Mouse (Mus musculus) lung, embryonic 16.5 days (tissue): ENCODE data around the gene Bbs9. TPM values are rescaled to one million over a fixed set of nuclear protein-coding genes. Genes with fewer than 3 reads are reported as not detected.
A peak's percentile ranks its signal among the peaks of the same experiment; 100 is the strongest.

Experiments
- ATAC-seq: fragments of 200-750 bp; cut with Nextera tagmentation; 2 replicates; pipeline ENCODE4 v1.8.0; 2017; ENCODE audit warnings: low read depth, mild to moderate bottlenecking, moderate library complexity
- H3K27ac ChIP-seq: fragments of 300-500 bp; sonication (generic); 2 replicates; pipeline ENCODE4 v1.5.1; 2014; ENCODE audit warnings: mild to moderate bottlenecking, control low read depth, low read length
- H3K27me3 ChIP-seq: fragments of 300-500 bp; sonication (generic); 2 replicates; pipeline ENCODE4 v1.6.1; 2014; ENCODE audit warnings: low read depth, low read length, mixed read lengths; ENCODE audit not compliant: control insufficient read depth, insufficient read depth
- H3K36me3 ChIP-seq: fragments of 300-500 bp; sonication (generic); 2 replicates; pipeline ENCODE4 v1.6.1; 2014; ENCODE audit warnings: low read length; ENCODE audit not compliant: control insufficient read depth, insufficient read depth
- H3K4me1 ChIP-seq: fragments of 300-500 bp; sonication (generic); replicated peaks from 2 replicates; pipeline ENCODE4 v1.6.1; 2014; ENCODE audit warnings: low read length, mixed read lengths; ENCODE audit not compliant: control insufficient read depth, insufficient read depth
- H3K4me2 ChIP-seq: fragments of 300-500 bp; sonication (generic); 2 replicates; pipeline ENCODE4 v1.6.1; 2014; ENCODE audit warnings: low read depth, low read length, control low read depth
- H3K4me3 ChIP-seq: fragments of 300-500 bp; sonication (generic); 2 replicates; pipeline ENCODE4 v1.5.1; 2014; ENCODE audit warnings: mild to moderate bottlenecking, low read length, control low read depth
- H3K9ac ChIP-seq: fragments of 300-500 bp; sonication (generic); 2 replicates; pipeline ENCODE4 v1.6.1; 2014; ENCODE audit warnings: low read length, control low read depth
- H3K9me3 ChIP-seq: fragments of 300-500 bp; sonication (generic); 2 replicates; pipeline ENCODE4 v1.6.1; 2016; ENCODE audit warnings: low read length; ENCODE audit not compliant: control insufficient read depth
- WGBS: fragments of 180-500 bp; shearing (Covaris S2); extraction: QIAGEN DNeasy Blood & Tissue Kit; methylation state at CpG from one replicate; pipeline ENCODE4 v1.1.7; 2014; 5-methylcytosine and 5-hydroxymethylcytosine counted together
- polyA plus RNA-seq: library from polyadenylated mRNA; unstranded; fragments of >200 nt; fragmentation: Nextera tagmentation; extraction: Ambion mirVana; gene quantifications from 2 replicates; pipeline ENCODE4 v1.2.1, GENCODE M21; 2015

Gene Bbs9
- polyA plus RNA-seq, 1 experiment from 2014 or later = 16.0 TPM

DNA sequence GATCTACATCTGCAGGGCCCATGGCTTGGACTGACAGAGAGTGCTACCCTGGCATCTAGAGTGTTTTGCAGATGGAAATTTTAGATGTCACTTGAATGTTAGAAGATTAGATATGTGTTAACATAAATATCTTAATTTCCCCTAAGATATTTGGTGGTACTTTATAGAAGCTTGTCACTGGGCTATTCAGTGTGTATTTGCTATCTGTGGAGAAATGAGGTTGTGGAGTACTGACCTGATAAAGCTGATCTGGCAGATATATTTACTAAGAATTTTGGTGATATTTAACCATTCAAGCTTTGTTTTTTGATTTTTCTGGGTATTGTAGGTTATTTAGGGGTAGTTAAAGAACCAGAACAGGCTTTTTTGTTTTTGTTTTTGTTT is 276.0 kb downstream of the Bbs9 start:
- no peak overlapping the region for H3K9ac ChIP-seq
- H3K4me2 ChIP-seq = no peak overlapping the region
- H3K36me3 ChIP-seq = no peaks in the 10 kb centered on the region
- H3K27me3 ChIP-seq = no peaks in the 10 kb centered on the region
- no peak for ATAC-seq
- H3K9me3 ChIP-seq = 0 out of 2 replicates have a peak, but pooled peaks cover 2% of the 10 kb centered on the region
- peak overlapping the region; percentile 85 for H3K27ac ChIP-seq
- H3K4me1 ChIP-seq = peaks cover 19% of the 10 kb centered on the region
- no peak overlapping the region for H3K4me3 ChIP-seq

DNA sequence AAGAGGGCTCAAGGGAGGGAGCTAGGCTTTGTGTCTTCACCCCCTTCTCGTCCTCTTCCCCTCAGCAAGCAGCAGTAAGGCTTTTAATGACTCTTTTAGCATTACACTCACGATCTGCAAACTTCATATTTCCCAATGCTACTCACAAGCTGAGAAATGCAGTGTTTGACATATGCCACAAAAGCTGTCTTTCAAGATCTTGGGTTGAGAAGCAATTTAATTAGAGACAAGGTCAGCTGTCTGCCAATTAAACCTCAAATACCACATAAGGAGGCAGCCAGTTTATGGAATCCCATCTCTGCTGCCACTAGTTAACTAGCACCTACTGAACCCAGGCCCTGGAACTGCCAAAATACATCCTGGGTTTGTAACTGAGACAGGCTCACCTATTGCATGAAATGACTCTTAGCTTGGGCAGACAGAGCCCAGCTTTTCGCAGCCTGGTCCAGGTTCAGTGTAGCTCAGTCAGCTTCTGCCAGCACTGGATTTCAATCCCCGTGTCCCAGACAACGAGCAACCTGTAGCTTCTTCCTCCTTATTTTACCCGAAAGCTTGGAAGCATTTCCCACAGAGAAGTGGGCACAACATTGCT is 278.7 kb downstream of the Bbs9 start:
- H3K9me3 ChIP-seq = 0 out of 2 replicates have a peak, but pooled peaks cover 2% of the 10 kb centered on the region
- H3K27ac ChIP-seq = no peak overlapping the region
- no peak overlapping the region for H3K4me2 ChIP-seq
- peaks cover 10% of the 10 kb centered on the region; the same call in 1 of the 2 replicates for H3K4me1 ChIP-seq
- H3K9ac ChIP-seq = no peak overlapping the region
- ATAC-seq = no peak
- no peak overlapping the region for H3K4me3 ChIP-seq
- 73% methylated on average over 6 of the region's 6 CpGs for WGBS
- H3K36me3 ChIP-seq = no peaks in the 10 kb centered on the region
- no peaks in the 10 kb centered on the region for H3K27me3 ChIP-seq

DNA sequence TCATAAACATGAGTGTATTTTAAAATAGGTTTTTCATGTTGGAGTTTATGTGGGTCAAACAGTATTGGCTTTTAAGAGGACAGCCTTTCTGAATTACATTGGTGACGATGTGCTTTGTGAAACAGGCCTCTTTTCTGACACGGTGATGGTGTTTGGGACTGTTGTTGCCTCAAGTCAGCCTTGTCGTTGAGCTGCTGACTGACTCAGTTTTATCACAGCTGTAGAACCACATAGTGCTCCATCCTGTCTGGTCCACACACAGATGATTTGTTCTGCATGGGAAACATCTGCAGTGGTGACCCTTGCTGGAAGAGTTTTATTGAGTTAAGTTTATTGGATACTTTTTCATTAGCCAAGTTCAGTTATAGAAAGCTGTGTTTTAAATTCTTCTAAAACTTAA is 283.0 kb downstream of the Bbs9 start:
- peak; percentile 43; the same call in 1 of the 2 replicates for ATAC-seq
- no peaks in the 10 kb centered on the region for H3K36me3 ChIP-seq
- no peak overlapping the region for H3K9ac ChIP-seq
- no peak overlapping the region for H3K4me2 ChIP-seq
- 50% methylated on average over 3 of the region's 3 CpGs for WGBS
- H3K9me3 ChIP-seq = no peaks in the 10 kb centered on the region
- no peak overlapping the region for H3K4me3 ChIP-seq
- H3K27ac ChIP-seq = no peak overlapping the region
- H3K27me3 ChIP-seq = no peaks in the 10 kb centered on the region
- H3K4me1 ChIP-seq = 0 out of 2 replicates have a peak, but pooled peaks cover 4% of the 10 kb centered on the region

DNA sequence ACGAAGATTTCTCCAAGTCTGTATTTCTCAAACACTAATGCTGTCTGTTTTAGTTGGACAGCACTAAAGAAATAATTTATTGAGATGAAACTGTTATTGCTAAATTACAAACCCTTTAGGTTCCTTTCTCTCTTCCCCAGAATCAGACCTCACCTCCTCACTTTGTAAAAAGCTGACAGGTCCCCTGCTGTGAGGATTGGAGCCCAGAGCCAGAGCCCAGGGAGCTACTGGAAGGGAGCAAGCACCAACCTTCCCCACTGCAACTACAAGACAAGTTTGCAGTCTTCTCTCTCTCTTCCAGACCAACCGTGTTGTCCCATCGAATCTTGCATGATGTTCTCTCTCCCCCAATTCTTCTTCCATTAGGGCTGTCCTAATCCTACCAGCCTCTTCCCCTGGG is 283.7 kb downstream of the Bbs9 start:
- no peak for ATAC-seq
- whole genome bisulfite sequencing = 51% methylated on average over 3 of the region's 3 CpGs
- Histone ChIP-seq H3K4me2 (no peak overlapping the region), H3K27ac (no peak overlapping the region), H3K27me3 (no peaks in the 10 kb centered on the region), H3K4me1 (no peaks in the 10 kb centered on the region), H3K9ac (no peak overlapping the region), H3K4me3 (no peak overlapping the region), H3K9me3 (no peaks in the 10 kb centered on the region), H3K36me3 (no peaks in the 10 kb centered on the region)

DNA sequence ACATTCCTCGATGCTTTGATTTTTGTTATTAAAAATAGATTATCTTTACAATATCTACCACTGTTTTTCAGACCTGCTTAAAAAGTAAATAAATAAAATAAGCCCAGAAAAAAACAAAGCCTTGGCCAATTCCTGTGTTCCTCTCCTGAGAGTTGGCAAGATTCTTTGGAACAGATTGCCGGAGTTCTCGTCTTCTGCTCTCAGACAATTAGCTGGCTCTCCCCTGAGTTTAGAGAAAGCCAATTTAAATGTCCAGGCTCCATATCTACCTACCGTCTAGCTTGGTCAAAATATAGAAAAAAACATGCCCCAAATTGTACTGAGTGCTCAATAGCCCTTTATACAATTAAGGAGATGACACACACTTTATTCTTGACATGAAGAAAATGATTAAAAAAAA is 284.9 kb downstream of the Bbs9 start:
- Histone ChIP-seq H3K9me3 (no peaks in the 10 kb centered on the region), H3K4me1 (0 out of 2 replicates have a peak, but pooled peaks cover 2% of the 10 kb centered on the region), H3K27me3 (no peaks in the 10 kb centered on the region), H3K27ac (no peak overlapping the region), H3K4me2 (no peak overlapping the region), H3K9ac (no peak overlapping the region), H3K4me3 (no peak overlapping the region), H3K36me3 (no peaks in the 10 kb centered on the region)
- WGBS = 76% methylated on average over 4 of the region's 4 CpGs
- ATAC-seq = no peak

DNA sequence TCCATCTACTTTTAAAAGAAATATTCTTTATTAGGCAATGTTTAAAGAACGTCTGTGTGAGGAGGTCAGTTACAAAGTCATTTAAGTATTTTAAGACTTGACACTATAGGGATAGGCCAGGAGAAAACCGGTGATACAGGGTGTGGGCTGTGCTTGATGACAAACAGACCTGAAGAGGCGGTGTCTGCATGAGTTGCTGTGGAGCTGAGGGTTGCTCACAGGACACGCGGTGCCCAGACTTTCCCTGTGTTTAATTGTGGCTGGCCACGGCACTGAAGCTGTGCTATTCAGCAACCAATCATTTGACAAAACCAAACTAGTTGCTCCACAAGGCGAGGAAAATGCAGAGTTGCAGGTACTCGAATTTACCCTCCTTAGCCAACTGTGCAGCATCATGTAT is 286.0 kb downstream of the Bbs9 start:
- no peak for ATAC-seq
- 68% methylated on average over 8 of the region's 8 CpGs for WGBS

DNA sequence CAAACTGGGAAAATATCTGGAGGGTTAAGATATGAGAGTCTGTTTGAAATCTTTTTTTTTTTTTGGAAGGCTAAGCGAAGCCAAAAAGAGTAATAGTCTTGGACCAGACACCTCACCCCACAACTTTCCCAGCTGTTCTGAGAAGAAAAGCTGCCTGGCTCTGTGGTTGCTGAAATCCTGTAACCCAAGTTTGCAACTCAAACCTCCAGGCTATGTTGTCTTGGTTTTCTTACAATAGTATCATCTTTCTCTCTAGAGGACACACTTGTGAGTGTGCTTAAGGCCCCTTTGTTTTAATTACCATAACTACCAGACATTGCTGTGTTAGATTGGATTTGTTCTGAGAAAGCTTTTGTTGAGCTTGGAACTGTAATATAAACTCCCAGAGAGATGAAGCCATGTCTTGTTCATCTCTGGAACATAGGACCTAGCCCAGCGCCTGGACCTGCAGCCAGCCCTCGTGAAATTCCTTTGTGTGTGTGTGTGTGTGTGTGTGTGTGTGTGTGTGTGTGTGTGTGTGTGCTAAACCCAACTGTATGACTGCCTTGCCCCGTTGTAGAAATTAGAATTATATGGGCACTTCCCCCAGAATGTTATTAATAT is 290.2 kb downstream of the Bbs9 start:
- Histone ChIP-seq H3K4me2 (no peak overlapping the region), H3K36me3 (no peaks in the 10 kb centered on the region), H3K9me3 (no peaks in the 10 kb centered on the region), H3K4me3 (no peak overlapping the region), H3K4me1 (0 out of 2 replicates have a peak, but pooled peaks cover 2% of the 10 kb centered on the region), H3K27ac (no peak overlapping the region), H3K9ac (no peak overlapping the region), H3K27me3 (no peaks in the 10 kb centered on the region)
- 46% methylated on average over 4 of the region's 4 CpGs for WGBS
- 0 out of 2 replicates have a peak, but pooled peaks have one; percentile 31 for ATAC-seq

More for the DNA sequence above, 286.0 kb downstream of the Bbs9 start:
- Histone ChIP-seq H3K4me2 (no peak overlapping the region), H3K27me3 (no peaks in the 10 kb centered on the region), H3K9ac (no peak overlapping the region), H3K9me3 (no peaks in the 10 kb centered on the region), H3K27ac (no peak overlapping the region), H3K36me3 (no peaks in the 10 kb centered on the region), H3K4me3 (no peak overlapping the region), H3K4me1 (0 out of 2 replicates have a peak, but pooled peaks cover 2% of the 10 kb centered on the region)

DNA sequence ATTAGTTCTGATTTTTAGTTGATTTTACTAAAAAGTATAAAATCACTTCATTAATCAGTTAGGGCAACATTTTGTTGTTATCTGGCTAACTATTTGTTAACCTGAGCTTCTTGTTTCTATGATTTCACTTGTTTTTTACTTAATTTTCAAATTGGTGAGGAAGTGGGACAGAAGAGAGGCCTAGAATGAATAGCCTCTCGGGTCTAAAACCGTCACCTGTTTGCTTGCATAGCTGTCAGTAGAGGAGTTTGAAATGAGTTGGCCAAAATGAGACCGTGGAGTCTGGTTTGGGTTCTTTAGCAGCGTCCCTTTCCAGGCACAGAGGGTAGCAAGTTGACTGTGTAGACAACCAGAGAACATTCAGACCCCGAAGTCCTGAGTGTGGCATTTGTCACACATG is 291.6 kb downstream of the Bbs9 start:
- 0 out of 2 replicates have a peak, but pooled peaks cover 2% of the 10 kb centered on the region for H3K4me1 ChIP-seq
- no peaks in the 10 kb centered on the region for H3K9me3 ChIP-seq
- H3K27ac ChIP-seq = no peak overlapping the region
- no peak overlapping the region for H3K4me2 ChIP-seq
- H3K4me3 ChIP-seq = no peak overlapping the region
- H3K9ac ChIP-seq = no peak overlapping the region
- H3K27me3 ChIP-seq = no peaks in the 10 kb centered on the region
- WGBS = 82% methylated on average over 5 of the region's 5 CpGs
- no peaks in the 10 kb centered on the region for H3K36me3 ChIP-seq
- ATAC-seq = no peak

DNA sequence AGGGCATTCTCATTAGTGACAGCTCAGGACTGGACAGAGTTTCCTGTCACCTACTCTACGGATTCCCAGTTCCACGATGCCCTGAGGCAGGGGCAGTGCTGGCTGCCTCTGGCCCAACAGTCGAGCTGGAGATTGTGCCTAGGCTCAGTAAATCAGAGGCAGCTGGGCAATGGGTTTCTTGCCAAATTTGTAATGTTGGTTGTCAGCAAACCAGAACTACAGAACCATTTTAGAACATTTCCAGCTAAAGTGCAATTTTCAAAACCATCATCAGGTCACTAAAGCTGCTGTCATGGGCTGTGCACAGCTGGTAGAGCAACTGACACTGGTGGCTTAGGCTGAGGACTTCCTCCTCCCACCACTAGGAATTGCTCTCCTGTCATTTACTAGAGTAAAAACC is 292.3 kb downstream of the Bbs9 start:
- peak; percentile 57; the same call in 1 of the 2 replicates for ATAC-seq
- Histone ChIP-seq H3K27ac (peak overlapping the region; percentile 21), H3K9me3 (no peaks in the 10 kb centered on the region), H3K4me2 (no peak overlapping the region), H3K4me3 (no peak overlapping the region), H3K27me3 (no peaks in the 10 kb centered on the region), H3K9ac (no peak overlapping the region), H3K4me1 (0 out of 2 replicates have a peak, but pooled peaks cover 2% of the 10 kb centered on the region), H3K36me3 (no peaks in the 10 kb centered on the region)
- 46% methylated on average over 3 of the region's 3 CpGs for WGBS
